Mouse (Mus musculus): ENCODE results near the gene Plk3.

- TF ChIP-seq POLR2A (IDR thresholded peaks at IDR 0.05; ENCODE audit: borderline replicate concordance, insufficient read depth, low read length) (no peak), CTCF (IDR thresholded peaks at IDR 0.05; ENCODE audit: borderline replicate concordance, insufficient read depth, low read depth, low read length) (no peak)
Observed at GRCm38 (mm10) chr4:117143023-117143422, 9.3 kb upstream of the Plk3 start.
